In genomic region chr4:106940945-106941344, GRCm38 (mm10) we compare ENCODE assay signal across 13 mouse cellular contexts. TPM values are rescaled to one million over a fixed set of nuclear protein-coding genes. Genes with fewer than 3 reads are reported as not detected.
DNase-seq lines count a peak whose midpoint lies in the region; ATAC-seq and TF ChIP-seq lines count a peak whose summit lies in the region.
"Had no signal": no experiment of that assay in that cellular context is flagged by ENCODE, and none has a peak within 500 bp of the region (broad histone marks: within the 10 kb centered on the region; RNA-seq: fewer than 3 reads in every experiment).

No protein-coding gene starts in this region.

- no peak overlapping the region for H3K27ac ChIP-seq in heart, embryonic 13.5 days (replicated peaks)
- no peak overlapping the region for H3K27ac ChIP-seq in heart, adult 2 months
- peak overlapping the region; percentile 44 for H3K27ac ChIP-seq in embryonic facial prominence, embryonic 13.5 days
- H3K27ac ChIP-seq in limb, embryonic 13.5 days, result no peak overlapping the region

- no peak for ATAC-seq in heart, embryonic 13.5 days (ENCODE audit: extremely low read depth, insufficient number of reproducible peaks, low FRiP score, low TSS enrichment)
- no peak for ATAC-seq in embryonic facial prominence, embryonic 13.5 days (ENCODE audit: insufficient number of reproducible peaks, insufficient read depth, low FRiP score, low TSS enrichment, low read depth)
- no peak for ATAC-seq in limb, embryonic 13.5 days (ENCODE audit: low FRiP score, low read depth)
- no peak for ATAC-seq in megakaryocyte-erythroid progenitor cell, adult 5-6 weeks (replicated peaks; ENCODE audit: low FRiP score, low TSS enrichment, poor library complexity, severe bottlenecking)

- peak overlapping the region; percentile 57 for H3K9ac ChIP-seq in heart, embryonic 13.5 days
- no peak overlapping the region for H3K9ac ChIP-seq in heart, adult 2 months (ENCODE audit: low read depth, low read length)
- peak overlapping the region; percentile 37; the same call in 1 of the 2 replicates for H3K9ac ChIP-seq in embryonic facial prominence, embryonic 13.5 days
- H3K9ac ChIP-seq in limb, embryonic 13.5 days, result peak overlapping the region; percentile 43; the same call in 1 of the 2 replicates

- 65% methylated on average over 6 of the region's 6 CpGs for WGBS in heart, embryonic 13.5 days
- WGBS in heart, adult 2 months, result 89% methylated on average over 6 of the region's 6 CpGs
- 65% methylated on average over 6 of the region's 6 CpGs for WGBS in embryonic facial prominence, embryonic 13.5 days
- 76% methylated on average over 6 of the region's 6 CpGs for WGBS in limb, embryonic 13.5 days

- DNase-seq in heart, adult 2 months, result no peak
- DNase-seq in lung, postnatal 10 days, result no peak
- DNase-seq in layer of hippocampus, postnatal 10 days (ENCODE audit: low spot score in 2 of 2), result no peak
- DNase-seq: heart, postnatal 36 days; kidney, postnatal 10 days; lung, postnatal 36 days had no signal

- H3K27me3 ChIP-seq in heart, embryonic 13.5 days (replicated peaks), result no peaks in the 10 kb centered on the region
- H3K27me3 ChIP-seq in heart, adult 2 months (ENCODE audit: control insufficient read depth, insufficient read depth, low read length), result no peaks in the 10 kb centered on the region
- no peaks in the 10 kb centered on the region for H3K27me3 ChIP-seq in E14TG2a.4 (ENCODE audit: insufficient read depth, low read length)
- no peaks in the 10 kb centered on the region for H3K27me3 ChIP-seq in embryonic facial prominence, embryonic 13.5 days
- H3K27me3 ChIP-seq in limb, embryonic 13.5 days, result no peaks in the 10 kb centered on the region

- H3K4me3 ChIP-seq in heart, embryonic 13.5 days, result no peak overlapping the region
- no peak overlapping the region for H3K4me3 ChIP-seq in heart, adult 2 months
- 0 out of 2 replicates have a peak overlapping the region, but pooled peaks have one; percentile 10 for H3K4me3 ChIP-seq in E14TG2a.4 (replicated peaks; ENCODE audit: low read length)
- no peak overlapping the region for H3K4me3 ChIP-seq in embryonic facial prominence, embryonic 13.5 days
- H3K4me3 ChIP-seq in limb, embryonic 13.5 days, result no peak overlapping the region
- H3K4me3 ChIP-seq: erythroblast, embryonic 14.5 days; myocyte had no signal

- TF ChIP-seq CTCF in heart, adult 2 months (IDR thresholded peaks at IDR 0.05), result no peak
- TF ChIP-seq CTCF in E14TG2a.4 (conservative IDR thresholded peaks at IDR 0.05; ENCODE audit: low read length), result no peak

- no peak overlapping the region for H3K4me2 ChIP-seq in heart, embryonic 13.5 days
- H3K4me2 ChIP-seq in embryonic facial prominence, embryonic 13.5 days, result no peak overlapping the region
- peak overlapping the region; percentile 19; the same call in 1 of the 2 replicates for H3K4me2 ChIP-seq in limb, embryonic 13.5 days (replicated peaks)

- no peak for TF ChIP-seq EP300 in heart, adult 2 months (IDR thresholded peaks at IDR 0.05; ENCODE audit: insufficient read depth, low read depth, low read length)

- intact Hi-C loops in heart, adult 2 months (cut with DNase I), result no loop called here

- H3K36me3 ChIP-seq in heart, embryonic 13.5 days, result peaks cover 8% of the 10 kb centered on the region; the same call in 1 of the 2 replicates
- no peaks in the 10 kb centered on the region for H3K36me3 ChIP-seq in heart, adult 2 months (ENCODE audit: control insufficient read depth, insufficient read depth, low read length)
- H3K36me3 ChIP-seq in E14TG2a.4 (ENCODE audit: insufficient read depth, low read length), result peaks cover 8% of the 10 kb centered on the region; the same call in 1 of the 2 replicates
- H3K36me3 ChIP-seq in embryonic facial prominence, embryonic 13.5 days, result peaks cover 56% of the 10 kb centered on the region
- peaks cover 43% of the 10 kb centered on the region for H3K36me3 ChIP-seq in limb, embryonic 13.5 days

- TF ChIP-seq POLR2A in heart, adult 2 months (IDR thresholded peaks at IDR 0.05; ENCODE audit: insufficient read depth, low read depth, low read length), result no peak

- no peaks in the 10 kb centered on the region for H3K9me3 ChIP-seq in heart, embryonic 13.5 days
- no peaks in the 10 kb centered on the region for H3K9me3 ChIP-seq in E14TG2a.4 (ENCODE audit: low read length)
- no peaks in the 10 kb centered on the region for H3K9me3 ChIP-seq in embryonic facial prominence, embryonic 13.5 days
- no peaks in the 10 kb centered on the region for H3K9me3 ChIP-seq in limb, embryonic 13.5 days

- H3K4me1 ChIP-seq in heart, embryonic 13.5 days, result peaks cover 97% of the 10 kb centered on the region
- H3K4me1 ChIP-seq in heart, adult 2 months (ENCODE audit: control insufficient read depth, insufficient read depth, low read length), result peaks cover 10% of the 10 kb centered on the region
- peaks cover 97% of the 10 kb centered on the region for H3K4me1 ChIP-seq in E14TG2a.4 (replicated peaks; ENCODE audit: low read depth, low read length)
- peaks cover 95% of the 10 kb centered on the region for H3K4me1 ChIP-seq in embryonic facial prominence, embryonic 13.5 days
- peaks cover 96% of the 10 kb centered on the region for H3K4me1 ChIP-seq in limb, embryonic 13.5 days

- no peaks in the 10 kb centered on the region; the same call in 1 of the 2 replicates for H3K79me2 ChIP-seq in heart, adult 2 months (replicated peaks; ENCODE audit: control insufficient read depth, insufficient read depth, low read length)

RNA-seq across cellular contexts. Expression of gene Ssbp3, which starts 30.4 kb away (rescaled TPM):
- 59.8 and 61.9 TPM in 2 replicates for polyA plus RNA-seq in heart, embryonic 13.5 days (2015; fragmentation: Nextera tagmentation; extraction: Ambion mirVana)
- total RNA-seq in heart, adult 2 months (2021), result 10 to 100 TPM; 37.3 to 39.0 TPM
- polyA plus RNA-seq in heart, adult 2 months (2012; rRNA removed), result 26.1 and 26.6 TPM in 2 replicates
- 172 and 190 TPM in 2 replicates for polyA plus RNA-seq in embryonic facial prominence, embryonic 13.5 days (2015; fragmentation: Nextera tagmentation; extraction: Ambion mirVana)
- 171 and 173 TPM in 2 replicates for polyA plus RNA-seq in limb, embryonic 13.5 days (2015; fragmentation: Nextera tagmentation; extraction: Ambion mirVana)
- 100 to 1,000 TPM in 1 of 2 experiments, 10 to 100 TPM in 1; 89.5 to 106 TPM for total RNA-seq in layer of hippocampus, postnatal 10 days (2021)
- 104 and 138 TPM in 2 replicates for total RNA-seq in megakaryocyte-erythroid progenitor cell, adult 5-6 weeks (2014; fragmentation: Nextera tagmentation)
- 50.5 and 63.4 TPM in 2 replicates for total RNA-seq in megakaryocyte-erythroid progenitor cell, adult 5-6 weeks (2017)
